In genomic region chr12:55720319-55720718, GRCm38 (mm10) we compare ENCODE assay signal across 10 mouse cellular contexts.
DNase-seq lines count a peak whose midpoint lies in the region; ATAC-seq and TF ChIP-seq lines count a peak whose summit lies in the region.
"Had no signal": no experiment of that assay in that cellular context is flagged by ENCODE, and none has a peak within 500 bp of the region (broad histone marks: within the 10 kb centered on the region; RNA-seq: fewer than 3 reads in every experiment).

No protein-coding gene starts in this region.

- ATAC-seq in midbrain, postnatal 0 days (ENCODE audit: low FRiP score) = no peak

- H3K4me2 ChIP-seq in midbrain, postnatal 0 days (ENCODE audit: low read depth, low read length, poor library complexity, severe bottlenecking) = no peak overlapping the region
- H3K4me2 ChIP-seq: limb, embryonic 15.5 days had no signal

- DNase-seq in heart, postnatal 10 days = peak; percentile 15 to 17
- no peak for DNase-seq in heart, adult 18-20 months
- peak; percentile 71 for DNase-seq in midbrain, postnatal 0 days (ENCODE audit: low spot score)
- no peak for DNase-seq in midbrain, embryonic 10.5 days (ENCODE audit: low spot score)
- peak; percentile 50 for DNase-seq in embryo, embryonic 10 days (ENCODE audit: low spot score)
- DNase-seq in retina, postnatal 7 days (ENCODE audit: low read depth, low spot score) = peak; percentile 14
- no peak for DNase-seq in frontal cortex, postnatal 25 days (ENCODE audit: low spot score in 2 of 2)
- no peak for DNase-seq in kidney, adult 18-20 months
- DNase-seq: right cerebral cortex, adult 18-20 months had no signal

- no peaks in the 10 kb centered on the region for H3K9me3 ChIP-seq in midbrain, postnatal 0 days (ENCODE audit: low read length)
- no peaks in the 10 kb centered on the region for H3K9me3 ChIP-seq in midbrain, embryonic 10.5 days (replicated peaks)
- H3K9me3 ChIP-seq: limb, embryonic 15.5 days had no signal

- 51% methylated on average over 1 of the region's 1 CpGs for WGBS in midbrain, postnatal 0 days
- 62% methylated on average over 1 of the region's 1 CpGs for WGBS in midbrain, embryonic 10.5 days

- H3K36me3 ChIP-seq in midbrain, postnatal 0 days (ENCODE audit: insufficient read depth, low read length) = peaks cover 28% of the 10 kb centered on the region
- H3K36me3 ChIP-seq in midbrain, embryonic 10.5 days = peaks cover 28% of the 10 kb centered on the region

- H3K4me3 ChIP-seq in midbrain, postnatal 0 days (ENCODE audit: low read depth, low read length) = no peak overlapping the region
- H3K4me3 ChIP-seq in midbrain, embryonic 10.5 days = no peak overlapping the region
- H3K4me3 ChIP-seq: limb, embryonic 15.5 days had no signal

- no peak overlapping the region for H3K27ac ChIP-seq in midbrain, postnatal 0 days (ENCODE audit: low read depth, low read length)
- H3K27ac ChIP-seq in midbrain, embryonic 10.5 days (replicated peaks) = no peak overlapping the region
- H3K27ac ChIP-seq: limb, embryonic 15.5 days had no signal

- TF ChIP-seq CTCF in midbrain, postnatal 0 days (IDR thresholded peaks at IDR 0.05) = peak; percentile 86

- intact Hi-C loops in heart, postnatal 10 days (cut with DNase I) = loop anchor here (10.0 kb wide), 2 partner anchors 206 to 406 kb away; no protein-coding TSS in a partner anchor

- H3K9ac ChIP-seq in midbrain, postnatal 0 days (replicated peaks; ENCODE audit: low read length, poor library complexity, severe bottlenecking) = no peak overlapping the region
- H3K9ac ChIP-seq: limb, embryonic 15.5 days had no signal

- no peaks in the 10 kb centered on the region for H3K4me1 ChIP-seq in midbrain, postnatal 0 days (ENCODE audit: insufficient read depth, low read length)
- H3K4me1 ChIP-seq in midbrain, embryonic 10.5 days = no peaks in the 10 kb centered on the region
- H3K4me1 ChIP-seq: limb, embryonic 15.5 days had no signal

- H3K27me3 ChIP-seq in midbrain, postnatal 0 days (ENCODE audit: insufficient read depth, low read length) = no peaks in the 10 kb centered on the region
- H3K27me3 ChIP-seq in midbrain, embryonic 10.5 days (ENCODE audit: low read depth, poor library complexity, severe bottlenecking) = no peaks in the 10 kb centered on the region
- H3K27me3 ChIP-seq: limb, embryonic 15.5 days had no signal

Comparison
In these comparisons a context has a peak if more than half of its experiments do, and no peak if none do; other contexts are left out.
1. DNase-seq: peak in heart, postnatal 10 days (2 of 2), midbrain, postnatal 0 days (single experiment), embryo, embryonic 10 days (single experiment) and retina, postnatal 7 days (single experiment); none in heart, adult 18-20 months (0 of 2), midbrain, embryonic 10.5 days (single experiment), frontal cortex, postnatal 25 days (0 of 2) and kidney, adult 18-20 months (single experiment).